Mouse (Mus musculus) left cerebral cortex, postnatal 36 days (tissue): ENCODE results near the gene Tcf7. TPM values are rescaled to one million over a fixed set of nuclear protein-coding genes. Genes with fewer than 3 reads are reported as not detected.

Experiments
- DNase-seq, 2 experiments: peaks; one replicate each; pipeline ENCODE4 v3.0.0; 2021 to 2022; ENCODE audit warnings: low spot score in 2 of 2, mixed read lengths in 1 of 2
- intact Hi-C: fragments of 180-260 bp; cut with DNase I; formaldehyde crosslinking; loops from one replicate; pipeline ENCODE4 v1.15.1; 2025
- total RNA-seq, 2 experiments: library from RNA; stranded (reverse); gene quantifications; 2 replicates each; pipeline ENCODE4 v1.2.3; 2021

Gene Tcf7
- 1 to 10 TPM; 3.3 to 6.3 TPM for total RNA-seq

GRCm38 (mm10) chr11:52282774-52283595 lies at the start of gene Tcf7:
TSS of gene Tcf7 (minus strand) at chr11:52283014.
- DNase-seq = peak in 1 of 2 experiments; percentile 25
- intact Hi-C loops = no loop called here

- no peak for DNase-seq
- intact Hi-C loops = no loop called here
These were observed 44.5 kb upstream of the Tcf7 start for GRCm38 (mm10) chr11:52327313-52327712.

- DNase-seq = no peak
- intact Hi-C loops = no loop called here
These were observed 41.9 kb upstream of the Tcf7 start for GRCm38 (mm10) chr11:52324442-52325367.

- intact Hi-C loops = no loop called here
- DNase-seq = no peak
These were observed 38.7 kb upstream of the Tcf7 start for GRCm38 (mm10) chr11:52321540-52321939.

GRCm38 (mm10) chr11:52320529-52320928 lies 37.7 kb upstream of the Tcf7 start:
- intact Hi-C loops = no loop called here
- DNase-seq = no peak

GRCm38 (mm10) chr11:52319664-52320063 lies 36.9 kb upstream of the Tcf7 start:
- intact Hi-C loops = no loop called here
- no peak for DNase-seq

- no peak for DNase-seq
- intact Hi-C loops = no loop called here
These were observed 35.6 kb upstream of the Tcf7 start for GRCm38 (mm10) chr11:52318445-52318844.

- intact Hi-C loops = no loop called here
- DNase-seq = no peak
These were observed 31.4 kb upstream of the Tcf7 start for GRCm38 (mm10) chr11:52314102-52314793.

GRCm38 (mm10) chr11:52310709-52311108 lies 27.9 kb upstream of the Tcf7 start:
- intact Hi-C loops = no loop called here
- DNase-seq = no peak

- intact Hi-C loops = no loop called here
- no peak for DNase-seq
These were observed 26.7 kb upstream of the Tcf7 start for GRCm38 (mm10) chr11:52309487-52309886.

- DNase-seq = no peak
- intact Hi-C loops = no loop called here
These were observed 23.6 kb upstream of the Tcf7 start for GRCm38 (mm10) chr11:52306431-52306830.

- intact Hi-C loops = no loop called here
- DNase-seq = no peak
These were observed 22.5 kb upstream of the Tcf7 start for GRCm38 (mm10) chr11:52305266-52305665.

GRCm38 (mm10) chr11:52302668-52303067 lies 19.9 kb upstream of the Tcf7 start:
- intact Hi-C loops = no loop called here
- DNase-seq = no peak

GRCm38 (mm10) chr11:52299687-52300086 lies 16.9 kb upstream of the Tcf7 start:
- DNase-seq = no peak
- intact Hi-C loops = loop anchor here (5.0 kb wide), 1 partner anchor 43 kb away; no protein-coding TSS in a partner anchor

GRCm38 (mm10) chr11:52298955-52299354 lies 16.1 kb upstream of the Tcf7 start:
- no peak for DNase-seq
- intact Hi-C loops = loop anchor here (5.0 kb wide), 1 partner anchor 43 kb away; no protein-coding TSS in a partner anchor

- DNase-seq = peak; percentile 60 to 65
- intact Hi-C loops = loop anchor here (2.0 to 5.0 kb wide), 2 partner anchors 43 to 45 kb away; no protein-coding TSS in a partner anchor
These were observed 14.5 kb upstream of the Tcf7 start for GRCm38 (mm10) chr11:52297352-52297751.

- no peak for DNase-seq
- intact Hi-C loops = no loop called here
These were observed 11.3 kb upstream of the Tcf7 start for GRCm38 (mm10) chr11:52294103-52294502.

GRCm38 (mm10) chr11:52292894-52293293 lies 10.1 kb upstream of the Tcf7 start:
- intact Hi-C loops = no loop called here
- no peak for DNase-seq

GRCm38 (mm10) chr11:52292346-52292745 lies 9.5 kb upstream of the Tcf7 start:
- intact Hi-C loops = no loop called here
- DNase-seq = no peak

- intact Hi-C loops = no loop called here
- no peak for DNase-seq
These were observed 4.1 kb upstream of the Tcf7 start for GRCm38 (mm10) chr11:52286958-52287305.
